Mouse (Mus musculus) heart, postnatal 10 days (tissue): ENCODE measurements around the gene Arhgdia. TPM values are rescaled to one million over a fixed set of nuclear protein-coding genes. Genes with fewer than 3 reads are reported as not detected.
"Not testable (repeated sequence)": the region's sequence is repeated elsewhere in the genome, so short reads cannot be mapped to it uniquely, and the experiment has no call there.

Experiments used
- DNase-seq, 2 experiments: peaks; one replicate each; pipeline ENCODE4 v3.0.0; 2021
- intact Hi-C: fragments of 180-260 bp; cut with DNase I; formaldehyde crosslinking; loops from one replicate; pipeline ENCODE4 v1.15.1; 2025
- total RNA-seq, 2 experiments: library from RNA; stranded (reverse); gene quantifications; 2 replicates each; pipeline ENCODE4 v1.2.3; 2021

Gene Arhgdia
- total RNA-seq, 2 experiments from 2014 or later = 236 to 257 TPM

GRCm38 (mm10) chr11:120615167-120615566 is 33.7 kb upstream of the Arhgdia start:
- no peak for DNase-seq
- intact Hi-C loops = no loop called here

GRCm38 (mm10) chr11:120613976-120614375 is 32.6 kb upstream of the Arhgdia start:
- intact Hi-C loops = loop anchor here (2.0 to 5.0 kb wide), 3 partner anchors 33 to 122 kb away; partner anchors contain the start of genes Arhgdia and Slc25a10
- no peak for DNase-seq

- no peak for DNase-seq
- intact Hi-C loops = loop anchor here (2.0 to 5.0 kb wide), 3 partner anchors 33 to 121 kb away; partner anchors contain the start of genes Arhgdia and Slc25a10
Measured at GRCm38 (mm10) chr11:120613481-120613972, 32.1 kb upstream of the Arhgdia start.

GRCm38 (mm10) chr11:120612763-120613162 is 31.3 kb upstream of the Arhgdia start:
- DNase-seq = peak; percentile 82 to 87
- intact Hi-C loops = loop anchor here (2.0 to 5.0 kb wide), 3 partner anchors 32 to 120 kb away; partner anchors contain the start of genes Arhgdia and Slc25a10

GRCm38 (mm10) chr11:120610477-120611046 is 29.1 kb upstream of the Arhgdia start:
- no peak for DNase-seq
- intact Hi-C loops = loop anchor here (5.0 kb wide), 1 partner anchor 118 kb away; the partner anchor contains the start of gene Slc25a10

GRCm38 (mm10) chr11:120609250-120609649 is 27.8 kb upstream of the Arhgdia start:
- DNase-seq = peak in 1 of 2 experiments; percentile 32
- intact Hi-C loops = no loop called here

GRCm38 (mm10) chr11:120608241-120609034 is 27.0 kb upstream of the Arhgdia start, which contains the start of gene Npb:
Npb (plus strand) TSS chr11:120608477.
- DNase-seq = no peak
- intact Hi-C loops = no loop called here

- no peak for DNase-seq
- intact Hi-C loops = no loop called here
Measured at GRCm38 (mm10) chr11:120606764-120607163, 25.3 kb upstream of the Arhgdia start.

- DNase-seq = no peak
- intact Hi-C loops = no loop called here
Measured at GRCm38 (mm10) chr11:120605667-120606066, 24.2 kb upstream of the Arhgdia start.

GRCm38 (mm10) chr11:120603545-120603944 is 22.1 kb upstream of the Arhgdia start:
- intact Hi-C loops = no loop called here

GRCm38 (mm10) chr11:120600716-120601115 is 19.3 kb upstream of the Arhgdia start:
- DNase-seq = no peak
- intact Hi-C loops = no loop called here

More at GRCm38 (mm10) chr11:120603545-120603944, 22.1 kb upstream of the Arhgdia start:
- no peak for DNase-seq

GRCm38 (mm10) chr11:120598990-120599549 is 17.6 kb upstream of the Arhgdia start:
- no peak for DNase-seq
- intact Hi-C loops = loop anchor here (2.0 kb wide), 1 partner anchor 16 kb away; no protein-coding TSS in a partner anchor

- intact Hi-C loops = loop anchor here (2.0 kb wide), 1 partner anchor 16 kb away; no protein-coding TSS in a partner anchor
- DNase-seq = peak; percentile 96
Measured at GRCm38 (mm10) chr11:120598283-120598989, 17.0 kb upstream of the Arhgdia start, which contains the start of the genes Alyref and Anapc11. Alyref (minus strand) TSS chr11:120598365. Anapc11 (plus strand) TSS chr11:120598421.

- DNase-seq = peak in 1 of 2 experiments; percentile 50
- intact Hi-C loops = loop anchor here (2.0 kb wide), 1 partner anchor 15 kb away; no protein-coding TSS in a partner anchor
Measured at GRCm38 (mm10) chr11:120597240-120598235, 16.1 kb upstream of the Arhgdia start.

GRCm38 (mm10) chr11:120588531-120588930 is 7.1 kb upstream of the Arhgdia start:
- DNase-seq = no peak
- intact Hi-C loops = no loop called here

- intact Hi-C loops = loop anchor here (2.0 kb wide), 1 partner anchor 15 kb away; the partner anchor contains the start of genes Alyref and Anapc11
- DNase-seq = no peak
Measured at GRCm38 (mm10) chr11:120583937-120584336, 2.5 kb upstream of the Arhgdia start.

- intact Hi-C loops = loop anchor here (2.0 kb wide), 1 partner anchor 16 kb away; the partner anchor contains the start of genes Alyref and Anapc11
- not testable (repeated sequence) for DNase-seq
Measured at GRCm38 (mm10) chr11:120582982-120583293, 1.5 kb upstream of the Arhgdia start.

- peak; percentile 38 to 58 for DNase-seq
- intact Hi-C loops = loop anchor here (2.0 kb wide), 1 partner anchor 16 kb away; the partner anchor contains the start of genes Alyref and Anapc11
Measured at GRCm38 (mm10) chr11:120582268-120582981, 1.0 kb upstream of the Arhgdia start.
